Mouse (Mus musculus): ENCODE measurements at regions not wholly inside any gene's neighbourhood (a gene's known extent, or its start where the extent isn't known, plus 50 kb on each side); places are given as distances from the start of the nearest gene placed in this dataset.

DNA sequence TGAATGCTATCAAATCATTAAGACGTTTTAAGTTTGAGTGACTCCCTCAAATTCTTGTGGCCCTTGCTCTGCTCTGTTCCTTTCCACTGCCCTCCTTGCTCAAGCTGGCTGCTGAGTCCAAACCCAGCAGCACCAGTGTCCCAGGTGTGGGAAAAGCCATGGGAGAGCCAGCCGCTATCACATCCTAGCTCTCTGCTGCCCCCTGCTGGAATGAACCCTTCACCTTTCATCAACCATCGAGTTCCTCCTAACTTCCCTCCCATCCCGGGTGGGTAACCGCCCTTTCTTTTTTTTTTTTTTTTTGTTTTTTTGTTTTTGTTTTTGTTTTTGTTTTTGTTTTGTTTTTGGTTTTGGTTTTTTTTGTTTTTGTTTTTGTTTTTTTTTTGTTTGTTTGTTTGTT, 104.1 kb downstream of the Il20rb start:
- H3K4me1 ChIP-seq (ENCODE audit: control insufficient read depth, insufficient read depth, low read length): no peaks in the 10 kb centered on the region
- no peaks in the 10 kb centered on the region for H3K27me3 ChIP-seq (ENCODE audit: control insufficient read depth, insufficient read depth, low read length)
- DNase-seq (ENCODE audit: low spot score) (peak; percentile 30), ATAC-seq (ENCODE audit: low FRiP score, low read depth) (no peak)
- 50% methylated on average over 5 of the region's 5 CpGs for WGBS
- no peak overlapping the region for H3K9ac ChIP-seq (ENCODE audit: low read depth, low read length, severe bottlenecking)
- no peak for TF ChIP-seq POLR2A (IDR thresholded peaks at IDR 0.05; ENCODE audit: borderline replicate concordance, extremely low read depth, insufficient read depth, insufficient read length)
- no peak overlapping the region for H3K27ac ChIP-seq (replicated peaks; ENCODE audit: low read depth, low read length)
- H3K4me3 ChIP-seq (replicated peaks; ENCODE audit: low read length): no peak overlapping the region
- H3K36me3 ChIP-seq (ENCODE audit: control insufficient read depth, insufficient read depth, low read length): no peaks in the 10 kb centered on the region
- H3K4me2 ChIP-seq (replicated peaks; ENCODE audit: low read depth, low read length, severe bottlenecking): no peak overlapping the region
- H3K9me3 ChIP-seq (ENCODE audit: control insufficient read depth, low read length): no peaks in the 10 kb centered on the region

DNA sequence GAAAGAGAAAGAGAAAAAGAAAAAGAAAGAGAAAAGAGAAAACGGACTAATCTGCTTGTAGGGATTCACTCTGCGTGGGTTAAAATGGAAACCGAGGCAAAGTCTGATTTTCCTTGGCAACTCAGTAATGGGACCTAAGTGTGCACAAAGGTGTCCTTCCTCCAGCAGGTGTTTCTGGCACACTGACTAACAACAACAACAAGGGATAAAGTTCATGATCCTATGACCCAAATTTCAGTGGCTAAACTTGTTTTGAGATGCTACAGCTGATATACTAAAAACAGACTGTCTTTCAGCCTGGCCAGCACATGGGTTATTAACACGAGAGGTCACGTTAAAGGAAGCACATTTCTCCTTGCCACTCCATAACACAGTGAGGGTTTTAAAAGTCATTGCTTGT, 116.7 kb downstream of the Il20rb start:
- 85% methylated on average over 5 of the region's 5 CpGs for WGBS
- Histone ChIP-seq H3K4me1 (ENCODE audit: control insufficient read depth, insufficient read depth, low read length) (no peaks in the 10 kb centered on the region), H3K9me3 (ENCODE audit: control insufficient read depth, low read length) (no peaks in the 10 kb centered on the region), H3K27me3 (ENCODE audit: control insufficient read depth, insufficient read depth, low read length) (no peaks in the 10 kb centered on the region), H3K9ac (ENCODE audit: low read depth, low read length, severe bottlenecking) (no peak overlapping the region), H3K4me3 (replicated peaks; ENCODE audit: low read length) (no peak overlapping the region), H3K27ac (replicated peaks; ENCODE audit: low read depth, low read length) (no peak overlapping the region), H3K4me2 (replicated peaks; ENCODE audit: low read depth, low read length, severe bottlenecking) (no peak overlapping the region), H3K36me3 (ENCODE audit: control insufficient read depth, insufficient read depth, low read length) (no peaks in the 10 kb centered on the region)
- ATAC-seq (ENCODE audit: low FRiP score, low read depth) (no peak), DNase-seq (ENCODE audit: low spot score) (no peak)
- TF ChIP-seq POLR2A (IDR thresholded peaks at IDR 0.05; ENCODE audit: borderline replicate concordance, extremely low read depth, insufficient read depth, insufficient read length): no peak

DNA sequence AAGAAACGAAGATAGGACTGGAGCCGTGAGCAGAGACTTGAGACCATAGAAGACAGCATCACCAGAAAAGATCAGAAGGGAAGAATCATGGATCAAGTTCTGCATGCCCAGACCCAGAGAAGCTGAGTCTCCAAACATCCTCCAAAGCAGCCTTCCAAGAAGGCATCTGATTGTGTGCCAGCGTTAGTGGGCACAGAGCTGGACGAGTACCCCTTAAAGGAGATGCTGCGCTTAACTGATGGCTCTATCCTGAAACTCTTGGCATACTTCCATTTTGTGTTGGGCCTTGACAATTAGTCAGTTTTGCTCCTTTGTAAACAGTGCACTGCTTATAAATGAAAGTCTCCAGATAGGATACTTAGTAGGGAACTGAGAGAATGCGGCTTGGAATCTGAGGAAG, 119.8 kb downstream of the Il20rb start:
- WGBS: 75% methylated on average over 6 of the region's 6 CpGs
- no peak for TF ChIP-seq POLR2A (IDR thresholded peaks at IDR 0.05; ENCODE audit: borderline replicate concordance, extremely low read depth, insufficient read depth, insufficient read length)
- Histone ChIP-seq H3K4me2 (replicated peaks; ENCODE audit: low read depth, low read length, severe bottlenecking) (no peak overlapping the region), H3K9me3 (ENCODE audit: control insufficient read depth, low read length) (no peaks in the 10 kb centered on the region), H3K4me3 (replicated peaks; ENCODE audit: low read length) (no peak overlapping the region), H3K9ac (ENCODE audit: low read depth, low read length, severe bottlenecking) (no peak overlapping the region), H3K4me1 (ENCODE audit: control insufficient read depth, insufficient read depth, low read length) (no peaks in the 10 kb centered on the region), H3K36me3 (ENCODE audit: control insufficient read depth, insufficient read depth, low read length) (no peaks in the 10 kb centered on the region), H3K27ac (replicated peaks; ENCODE audit: low read depth, low read length) (no peak overlapping the region), H3K27me3 (ENCODE audit: control insufficient read depth, insufficient read depth, low read length) (no peaks in the 10 kb centered on the region)
- DNase-seq (ENCODE audit: low spot score): no peak
- no peak for ATAC-seq (ENCODE audit: low FRiP score, low read depth)

DNA sequence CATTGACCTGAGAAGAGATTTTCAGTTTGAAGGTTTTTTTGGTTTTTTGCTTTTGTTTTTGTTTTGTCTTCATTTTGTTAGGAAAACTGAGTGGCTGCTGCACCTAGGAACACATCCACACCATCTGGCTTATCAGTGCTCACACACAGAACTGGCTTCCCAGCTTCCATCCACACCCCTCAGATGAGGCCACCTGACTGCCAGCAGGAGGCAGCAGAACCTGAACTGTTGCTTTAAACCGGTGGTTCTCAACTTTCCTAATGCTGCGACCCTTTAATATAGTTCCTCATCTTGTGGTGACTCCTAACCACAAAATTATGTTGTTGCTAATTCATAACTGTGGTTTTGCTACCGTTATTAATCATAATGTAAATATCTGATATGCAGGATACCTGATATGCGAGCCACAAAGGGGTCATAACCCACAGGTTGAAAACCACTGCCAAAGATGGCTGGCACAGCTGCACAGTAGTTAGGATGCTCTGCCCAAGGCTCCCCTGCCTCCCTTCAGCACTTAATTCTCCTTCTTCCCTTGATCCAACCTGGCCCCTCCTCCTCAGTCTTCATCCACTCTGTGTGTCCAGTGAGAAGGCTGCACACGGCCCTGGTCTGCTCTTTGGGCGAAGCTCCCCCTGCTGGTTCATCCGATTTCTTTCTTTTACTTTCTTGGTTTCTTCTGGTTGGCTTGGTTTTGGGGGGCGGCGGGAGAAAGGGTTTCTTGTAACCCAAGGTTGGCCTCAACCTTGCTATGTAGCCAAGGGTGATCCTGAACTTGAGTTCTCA, 126.5 kb downstream of the Il20rb start:
- Histone ChIP-seq H3K4me2 (replicated peaks; ENCODE audit: low read depth, low read length, severe bottlenecking) (no peak overlapping the region), H3K9me3 (ENCODE audit: control insufficient read depth, low read length) (no peaks in the 10 kb centered on the region), H3K27me3 (ENCODE audit: control insufficient read depth, insufficient read depth, low read length) (no peaks in the 10 kb centered on the region), H3K4me1 (ENCODE audit: control insufficient read depth, insufficient read depth, low read length) (no peaks in the 10 kb centered on the region), H3K4me3 (replicated peaks; ENCODE audit: low read length) (no peak overlapping the region), H3K9ac (ENCODE audit: low read depth, low read length, severe bottlenecking) (no peak overlapping the region), H3K27ac (replicated peaks; ENCODE audit: low read depth, low read length) (no peak overlapping the region), H3K36me3 (ENCODE audit: control insufficient read depth, insufficient read depth, low read length) (no peaks in the 10 kb centered on the region)
- DNase-seq (ENCODE audit: low spot score): no peak
- no peak for ATAC-seq (ENCODE audit: low FRiP score, low read depth)
- WGBS: 63% methylated on average over 9 of the region's 9 CpGs
- TF ChIP-seq POLR2A (IDR thresholded peaks at IDR 0.05; ENCODE audit: borderline replicate concordance, extremely low read depth, insufficient read depth, insufficient read length): no peak

DNA sequence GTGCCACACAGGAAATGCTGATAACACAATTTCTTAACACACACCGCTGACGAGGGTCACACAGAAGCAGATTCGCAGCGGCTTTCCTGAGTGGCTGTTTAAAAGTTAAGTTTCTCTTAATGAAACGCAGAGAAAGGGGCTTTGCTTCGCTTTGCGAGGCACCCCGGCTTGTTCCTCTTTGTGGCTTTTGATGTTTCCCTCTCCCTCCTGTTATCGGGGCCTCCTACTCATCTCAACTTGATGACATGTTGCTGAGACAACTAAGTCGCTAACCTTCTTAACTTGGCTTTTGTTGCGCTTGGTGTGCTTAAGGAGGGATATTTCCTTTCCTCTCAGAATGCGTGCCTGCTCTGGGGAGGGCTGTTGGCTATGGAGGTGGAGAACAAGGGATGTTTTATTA, 129.0 kb downstream of the Il20rb start:
- ATAC-seq (ENCODE audit: low FRiP score, low read depth) (no peak), DNase-seq (ENCODE audit: low spot score) (no peak)
- H3K9ac ChIP-seq (ENCODE audit: low read depth, low read length, severe bottlenecking): no peak overlapping the region
- H3K27ac ChIP-seq (replicated peaks; ENCODE audit: low read depth, low read length): no peak overlapping the region
- no peak overlapping the region for H3K4me2 ChIP-seq (replicated peaks; ENCODE audit: low read depth, low read length, severe bottlenecking)
- no peaks in the 10 kb centered on the region for H3K9me3 ChIP-seq (ENCODE audit: control insufficient read depth, low read length)
- no peak overlapping the region for H3K4me3 ChIP-seq (replicated peaks; ENCODE audit: low read length)
- WGBS: 47% methylated on average over 12 of the region's 12 CpGs
- no peaks in the 10 kb centered on the region for H3K4me1 ChIP-seq (ENCODE audit: control insufficient read depth, insufficient read depth, low read length)
- TF ChIP-seq POLR2A (IDR thresholded peaks at IDR 0.05; ENCODE audit: borderline replicate concordance, extremely low read depth, insufficient read depth, insufficient read length): no peak
- no peaks in the 10 kb centered on the region for H3K27me3 ChIP-seq (ENCODE audit: control insufficient read depth, insufficient read depth, low read length)
- H3K36me3 ChIP-seq (ENCODE audit: control insufficient read depth, insufficient read depth, low read length): no peaks in the 10 kb centered on the region

All from limb, embryonic 14.5 days (tissue).